Mouse (Mus musculus): ENCODE measurements around the gene Afmid.

GRCm38 (mm10) chr11:117824060-117824969, 1.4 kb upstream of the Afmid start:
- peak; percentile 57; the same call in 1 of the 2 replicates for TF ChIP-seq EP300 (IDR thresholded peaks at IDR 0.05; ENCODE audit: low read depth)
- TF ChIP-seq CTCF (IDR thresholded peaks at IDR 0.05; ENCODE audit: low read depth): peak; percentile 94
